Mouse (Mus musculus): ENCODE results near the gene Pik3r2.

DNA sequence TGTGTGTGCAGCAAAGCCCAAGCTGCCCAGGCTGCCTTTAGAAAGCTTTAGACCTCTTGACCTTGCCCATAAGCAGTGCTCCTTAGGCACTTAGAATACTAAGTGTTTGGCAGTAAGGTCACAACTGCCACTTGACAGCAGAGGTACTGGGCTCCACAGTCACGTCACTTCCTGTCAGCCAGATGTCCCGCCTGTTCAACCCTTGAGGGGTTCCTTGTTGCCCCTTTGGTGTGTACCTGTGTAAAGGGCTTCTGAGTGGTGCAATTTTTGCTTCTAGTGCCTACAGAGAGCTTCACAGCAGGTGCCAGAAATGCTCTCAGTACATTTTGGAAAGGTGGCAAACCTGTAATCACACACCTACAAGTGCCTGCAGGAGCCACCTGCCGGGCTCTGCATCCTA lies 38.3 kb downstream of the Pik3r2 start:
- TF ChIP-seq EP300 (IDR thresholded peaks at IDR 0.05; ENCODE audit: low read depth) (no peak), CTCF (IDR thresholded peaks at IDR 0.05; ENCODE audit: low read depth) (no peak)

Data from liver, postnatal 0 days (tissue).